Mouse (Mus musculus) stomach, postnatal 0 days (tissue): ENCODE data around the gene Sohlh2. TPM values are rescaled to one million over a fixed set of nuclear protein-coding genes. Genes with fewer than 3 reads are reported as not detected.

Source experiments
- ATAC-seq: fragments of 200-750 bp; cut with Nextera tagmentation; 2 replicates; pipeline ENCODE4 v1.8.0; 2017; ENCODE audit not compliant: low FRiP score, low TSS enrichment
- DNase-seq: peaks from one replicate; pipeline ENCODE4 v3.0.0-alpha.2; 2016; ENCODE audit warnings: low spot score
- H3K27ac ChIP-seq: fragments of 300-500 bp; sonication (generic); replicated peaks from 2 replicates; pipeline ENCODE4 v1.5.1; 2014; ENCODE audit warnings: mild to moderate bottlenecking, control low read depth
- H3K27me3 ChIP-seq: fragments of 300-500 bp; sonication (generic); 2 replicates; pipeline ENCODE4 v1.6.1; 2014; ENCODE audit warnings: low read length; ENCODE audit not compliant: control insufficient read depth, insufficient read depth
- H3K36me3 ChIP-seq: fragments of 300-500 bp; sonication (generic); 2 replicates; pipeline ENCODE4 v1.6.1; 2014; ENCODE audit warnings: low read length, mixed read lengths; ENCODE audit not compliant: control insufficient read depth, insufficient read depth
- H3K4me1 ChIP-seq: fragments of 300-500 bp; sonication (generic); replicated peaks from 2 replicates; pipeline ENCODE4 v1.6.1; 2014; ENCODE audit warnings: antibody characterized with exemption; ENCODE audit not compliant: control insufficient read depth, insufficient read depth
- H3K4me2 ChIP-seq: fragments of 300-500 bp; sonication (generic); replicated peaks from 2 replicates; pipeline ENCODE4 v1.6.1; 2014; ENCODE audit warnings: low read depth, mild to moderate bottlenecking, control low read depth, moderate library complexity
- H3K4me3 ChIP-seq: fragments of 300-500 bp; sonication (generic); 2 replicates; pipeline ENCODE4 v1.5.1; 2014; ENCODE audit warnings: low read depth, low read length, control low read depth
- H3K9ac ChIP-seq: fragments of 300-500 bp; sonication (generic); 2 replicates; pipeline ENCODE4 v1.6.1; 2014; ENCODE audit warnings: mild to moderate bottlenecking, low read length, control low read depth, mixed read lengths
- H3K9me3 ChIP-seq: fragments of 300-500 bp; sonication (generic); 2 replicates; pipeline ENCODE4 v1.6.1; 2016; ENCODE audit warnings: low read length; ENCODE audit not compliant: control insufficient read depth
- CTCF ChIP-seq: IDR thresholded peaks from 2 replicates; pipeline ENCODE4 v1.5.1; 2016; ENCODE audit warnings: antibody characterized with exemption, low read depth, mild to moderate bottlenecking, moderate library complexity
- EP300 ChIP-seq: optimal IDR thresholded peaks from 2 replicates; pipeline ENCODE3; 2016; ENCODE audit warnings: antibody characterized with exemption
- WGBS: fragments of 180-500 bp; shearing (Covaris S2); extraction: QIAGEN DNeasy Blood & Tissue Kit; methylation state at CpG from one replicate; pipeline ENCODE4 v1.1.7; 2014; 5-methylcytosine and 5-hydroxymethylcytosine counted together
- polyA plus RNA-seq: library from polyadenylated mRNA; unstranded; fragments of >200 nt; fragmentation: Nextera tagmentation; extraction: Ambion mirVana; gene quantifications from 2 replicates; pipeline ENCODE4 v1.2.1, GENCODE M21; 2015

The Sohlh2 gene
- polyA plus RNA-seq, 1 experiment from 2014 or later = not detected

GRCm38 (mm10) chr3:55147156-55147555, 34.7 kb upstream of the Sohlh2 start:
- Histone ChIP-seq H3K9me3 (no peaks in the 10 kb centered on the region), H3K4me3 (no peak overlapping the region), H3K9ac (no peak overlapping the region), H3K36me3 (no peaks in the 10 kb centered on the region), H3K4me2 (no peak overlapping the region), H3K27me3 (no peaks in the 10 kb centered on the region), H3K4me1 (no peaks in the 10 kb centered on the region), H3K27ac (no peak overlapping the region)
- 82% methylated on average over 2 of the region's 2 CpGs for WGBS
- ATAC-seq (no peak), DNase-seq (no peak)
- no peak for TF ChIP-seq CTCF
- no peak for TF ChIP-seq EP300

- H3K9me3 ChIP-seq = no peaks in the 10 kb centered on the region
- no peaks in the 10 kb centered on the region for H3K4me1 ChIP-seq
- H3K27ac ChIP-seq = no peak overlapping the region
- no peak overlapping the region for H3K4me3 ChIP-seq
- no peak overlapping the region for H3K4me2 ChIP-seq
- TF ChIP-seq EP300 = no peak
- TF ChIP-seq CTCF = no peak
- H3K9ac ChIP-seq = no peak overlapping the region
- no peaks in the 10 kb centered on the region for H3K36me3 ChIP-seq
- DNase-seq (no peak), ATAC-seq (no peak)
- WGBS = 40% methylated on average over 3 of the region's 3 CpGs
- H3K27me3 ChIP-seq = no peaks in the 10 kb centered on the region
Measured at GRCm38 (mm10) chr3:55148091-55148490, 33.7 kb upstream of the Sohlh2 start.

GRCm38 (mm10) chr3:55151656-55152433, 30.0 kb upstream of the Sohlh2 start:
- H3K36me3 ChIP-seq = no peaks in the 10 kb centered on the region
- H3K4me3 ChIP-seq = no peak overlapping the region
- no peaks in the 10 kb centered on the region for H3K9me3 ChIP-seq
- DNase-seq (peak; percentile 53), ATAC-seq (no peak)
- no peaks in the 10 kb centered on the region for H3K4me1 ChIP-seq
- H3K27me3 ChIP-seq = no peaks in the 10 kb centered on the region
- TF ChIP-seq CTCF (peak; percentile 87), EP300 (no peak)
- H3K27ac ChIP-seq = no peak overlapping the region
- H3K4me2 ChIP-seq = no peak overlapping the region
- 45% methylated on average over 7 of the region's 7 CpGs for WGBS
- no peak overlapping the region for H3K9ac ChIP-seq

GRCm38 (mm10) chr3:55152673-55153334, 29.0 kb upstream of the Sohlh2 start:
- Histone ChIP-seq H3K9ac (no peak overlapping the region), H3K4me2 (no peak overlapping the region), H3K4me1 (no peaks in the 10 kb centered on the region), H3K4me3 (no peak overlapping the region), H3K36me3 (no peaks in the 10 kb centered on the region), H3K27ac (no peak overlapping the region), H3K27me3 (no peaks in the 10 kb centered on the region), H3K9me3 (no peaks in the 10 kb centered on the region)
- TF ChIP-seq EP300 (no peak), CTCF (peak; percentile 69)
- DNase-seq (no peak), ATAC-seq (no peak)
- whole genome bisulfite sequencing = 66% methylated on average over 6 of the region's 6 CpGs

- no peaks in the 10 kb centered on the region for H3K36me3 ChIP-seq
- ATAC-seq = no peak
- H3K4me2 ChIP-seq = no peak overlapping the region
Measured at GRCm38 (mm10) chr3:55154163-55154562, 27.7 kb upstream of the Sohlh2 start.

GRCm38 (mm10) chr3:55157413-55157812, 24.4 kb upstream of the Sohlh2 start:
- no peak for DNase-seq

More at GRCm38 (mm10) chr3:55154163-55154562, 27.7 kb upstream of the Sohlh2 start:
- H3K4me3 ChIP-seq = no peak overlapping the region
- no peaks in the 10 kb centered on the region for H3K9me3 ChIP-seq
- TF ChIP-seq CTCF (no peak), EP300 (no peak)
- no peaks in the 10 kb centered on the region for H3K27me3 ChIP-seq
- H3K9ac ChIP-seq = no peak overlapping the region
- DNase-seq = no peak
- no peaks in the 10 kb centered on the region for H3K4me1 ChIP-seq
- H3K27ac ChIP-seq = no peak overlapping the region
- 83% methylated on average over 7 of the region's 7 CpGs for WGBS

More at GRCm38 (mm10) chr3:55157413-55157812, 24.4 kb upstream of the Sohlh2 start:
- no peak for ATAC-seq
- TF ChIP-seq EP300 (no peak), CTCF (no peak)
- Histone ChIP-seq H3K4me2 (no peak overlapping the region), H3K4me3 (no peak overlapping the region), H3K27me3 (no peaks in the 10 kb centered on the region), H3K36me3 (no peaks in the 10 kb centered on the region), H3K9me3 (no peaks in the 10 kb centered on the region), H3K9ac (no peak overlapping the region), H3K4me1 (no peaks in the 10 kb centered on the region), H3K27ac (no peak overlapping the region)
- 62% methylated on average over 5 of the region's 5 CpGs for WGBS
